Mouse (Mus musculus) granulocyte monocyte progenitor cell, adult 5-6 weeks (primary cell): Measurements from ENCODE around the gene Cct2. TPM values are rescaled to one million over a fixed set of nuclear protein-coding genes. Genes with fewer than 3 reads are reported as not detected.
"Not testable (repeated sequence)": the region's sequence is repeated elsewhere in the genome, so short reads cannot be mapped to it uniquely, and the experiment has no call there.

Source experiments
- ATAC-seq: replicated peaks from 2 replicates; pipeline ENCODE4 v1.8.0; 2016; ENCODE audit warnings: mild to moderate bottlenecking, moderate TSS enrichment, inconsistent platforms; ENCODE audit not compliant: poor library complexity, severe bottlenecking
- total RNA-seq, 2 experiments: library from RNA; stranded (forward) in 1 of 2; stranded (reverse) in 1 of 2; fragments of 200-712, 200-1000 nt in 1 of 2; fragments of >200 nt in 1 of 2; fragmentation: Nextera tagmentation in 1 of 2; gene quantifications; 2 replicates each; pipeline ENCODE4 v1.2.3; 2014 to 2017

Cct2 gene
- total RNA-seq, 2 experiments from 2014 or later: 387 to 517 TPM

- ATAC-seq: peak; percentile 17
Observed at GRCm38 (mm10) chr10:117062894-117063253, 740 bp downstream of the Cct2 start.

GRCm38 (mm10) chr10:117055668-117056067 is 7.9 kb downstream of the Cct2 start:
- ATAC-seq: no peak

- ATAC-seq: no peak
Observed at GRCm38 (mm10) chr10:117049961-117050597, 13.5 kb downstream of the Cct2 start.

GRCm38 (mm10) chr10:117049253-117049652 is 14.4 kb downstream of the Cct2 start:
- ATAC-seq: no peak

- peak; percentile 36 for ATAC-seq
Observed at GRCm38 (mm10) chr10:117045175-117046056, 18.2 kb downstream of the Cct2 start, which contains the start of gene Lrrc10. Gene Lrrc10, plus strand, starts transcription at chr10:117045341.

GRCm38 (mm10) chr10:117043497-117044166 is 20.0 kb downstream of the Cct2 start:
- ATAC-seq: peak; percentile 60

GRCm38 (mm10) chr10:117042295-117042694 is 21.3 kb downstream of the Cct2 start:
- 0 out of 2 replicates have a peak, but pooled peaks have one; percentile 31 for ATAC-seq

- ATAC-seq: no peak
Observed at GRCm38 (mm10) chr10:117040355-117040754, 23.3 kb downstream of the Cct2 start.

GRCm38 (mm10) chr10:117033785-117034184 is 29.8 kb downstream of the Cct2 start:
- peak; percentile 96 for ATAC-seq

GRCm38 (mm10) chr10:117031160-117031559 is 32.5 kb downstream of the Cct2 start:
- ATAC-seq: no peak

GRCm38 (mm10) chr10:117026176-117026575 is 37.4 kb downstream of the Cct2 start:
- ATAC-seq: peak; percentile 37; the same call in 1 of the 2 replicates

GRCm38 (mm10) chr10:117025776-117026175 is 37.8 kb downstream of the Cct2 start:
- ATAC-seq: not testable (repeated sequence)

GRCm38 (mm10) chr10:117023693-117024092 is 39.9 kb downstream of the Cct2 start:
- ATAC-seq: peak; percentile 9; the same call in 1 of the 2 replicates

GRCm38 (mm10) chr10:117021020-117021754 is 42.4 kb downstream of the Cct2 start:
- ATAC-seq: no peak

- no peak for ATAC-seq
Observed at GRCm38 (mm10) chr10:117018281-117018840, 45.3 kb downstream of the Cct2 start.

GRCm38 (mm10) chr10:117014565-117014964 is 49.0 kb downstream of the Cct2 start:
- peak; percentile 50; the same call in 1 of the 2 replicates for ATAC-seq

- ATAC-seq: no peak
Observed at GRCm38 (mm10) chr10:117013689-117014390, 49.8 kb downstream of the Cct2 start.

- ATAC-seq: no peak
Observed at GRCm38 (mm10) chr10:117011047-117011446, 52.6 kb downstream of the Cct2 start.

- no peak for ATAC-seq
Observed at GRCm38 (mm10) chr10:117009691-117010090, 53.9 kb downstream of the Cct2 start.
